ENCODE assay signal across 13 mouse cellular contexts in the genomic region with DNA sequence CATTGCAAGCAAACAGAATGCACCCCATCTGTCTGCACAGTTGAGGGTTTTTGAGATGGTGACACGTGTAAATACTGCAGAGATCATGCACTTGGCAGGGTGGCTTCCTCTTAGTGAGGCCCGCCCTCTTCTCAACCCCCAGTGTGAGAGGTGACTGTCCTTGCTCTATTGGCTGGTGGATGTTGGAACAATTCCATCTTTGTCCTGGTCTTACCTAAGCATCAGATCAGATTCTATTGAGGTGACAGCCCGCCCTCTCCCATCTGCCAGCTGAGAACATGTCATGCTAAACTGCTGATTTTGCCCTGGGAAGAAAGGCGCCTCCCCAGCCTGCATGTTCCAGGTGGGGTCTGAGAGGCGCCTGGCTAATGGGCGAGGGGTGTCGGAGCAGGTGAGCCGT.
DNase-seq lines count a peak whose midpoint lies in the region; ATAC-seq and TF ChIP-seq lines count a peak whose summit lies in the region.
"Had no signal": no experiment of that assay in that cellular context is flagged by ENCODE, and none has a peak within 500 bp of the region (broad histone marks: within the 10 kb centered on the region; RNA-seq: fewer than 3 reads in every experiment).

No protein-coding gene starts in this region.

- H3K4me3 ChIP-seq in hindbrain, embryonic 10.5 days: no peak overlapping the region
- no peak overlapping the region for H3K4me3 ChIP-seq in hindbrain, embryonic 14.5 days (replicated peaks; ENCODE audit: low read length)
- H3K4me3 ChIP-seq in E14TG2a.4 (replicated peaks; ENCODE audit: low read length): 0 out of 2 replicates have a peak overlapping the region, but pooled peaks have one; percentile 17
- H3K4me3 ChIP-seq in forebrain, embryonic 14.5 days (ENCODE audit: low read depth, low read length): no peak overlapping the region
- no peak overlapping the region for H3K4me3 ChIP-seq in intestine, postnatal 0 days (ENCODE audit: low read depth, low read length)
- H3K4me3 ChIP-seq: embryonic facial prominence, embryonic 12.5 days; neural tube, embryonic 12.5 days had no signal

- no peaks in the 10 kb centered on the region for H3K9me3 ChIP-seq in hindbrain, embryonic 10.5 days
- no peaks in the 10 kb centered on the region for H3K9me3 ChIP-seq in hindbrain, embryonic 14.5 days (ENCODE audit: control insufficient read depth, low read length)
- 0 out of 2 replicates have a peak, but pooled peaks cover 7% of the 10 kb centered on the region for H3K9me3 ChIP-seq in E14TG2a.4 (ENCODE audit: low read length)
- H3K9me3 ChIP-seq in forebrain, embryonic 14.5 days (replicated peaks; ENCODE audit: control insufficient read depth, low read length): no peaks in the 10 kb centered on the region
- H3K9me3 ChIP-seq in intestine, postnatal 0 days (ENCODE audit: control insufficient read depth): no peaks in the 10 kb centered on the region
- H3K9me3 ChIP-seq: embryonic facial prominence, embryonic 12.5 days; neural tube, embryonic 12.5 days had no signal

- no peak overlapping the region for H3K4me2 ChIP-seq in hindbrain, embryonic 14.5 days (replicated peaks)
- no peak overlapping the region for H3K4me2 ChIP-seq in forebrain, embryonic 14.5 days (ENCODE audit: low read length)
- H3K4me2 ChIP-seq in intestine, postnatal 0 days (replicated peaks; ENCODE audit: low read depth): peak overlapping the region; percentile 40
- H3K4me2 ChIP-seq: embryonic facial prominence, embryonic 12.5 days; neural tube, embryonic 12.5 days had no signal

- 0 out of 2 replicates have a peak overlapping the region, but pooled peaks have one; percentile 59 for H3K27ac ChIP-seq in hindbrain, embryonic 10.5 days
- no peak overlapping the region for H3K27ac ChIP-seq in hindbrain, embryonic 14.5 days
- peak overlapping the region; percentile 79 for H3K27ac ChIP-seq in forebrain, embryonic 14.5 days (ENCODE audit: low read depth, low read length)
- no peak overlapping the region; the same call in 1 of the 2 replicates for H3K27ac ChIP-seq in intestine, postnatal 0 days (ENCODE audit: low read depth, low read length)
- H3K27ac ChIP-seq: embryonic facial prominence, embryonic 12.5 days; neural tube, embryonic 12.5 days had no signal

- peaks cover 26% of the 10 kb centered on the region for H3K27me3 ChIP-seq in hindbrain, embryonic 10.5 days (ENCODE audit: insufficient read depth, poor library complexity, severe bottlenecking)
- H3K27me3 ChIP-seq in hindbrain, embryonic 14.5 days (ENCODE audit: control insufficient read depth, insufficient read depth, low read length): no peaks in the 10 kb centered on the region
- peaks cover 15% of the 10 kb centered on the region for H3K27me3 ChIP-seq in E14TG2a.4 (ENCODE audit: insufficient read depth, low read length)
- H3K27me3 ChIP-seq in forebrain, embryonic 14.5 days (replicated peaks; ENCODE audit: control insufficient read depth, insufficient read depth, low read length): no peaks in the 10 kb centered on the region
- no peaks in the 10 kb centered on the region for H3K27me3 ChIP-seq in intestine, postnatal 0 days (replicated peaks; ENCODE audit: control insufficient read depth, insufficient read depth, low read length)
- H3K27me3 ChIP-seq: embryonic facial prominence, embryonic 12.5 days; neural tube, embryonic 12.5 days had no signal

- peaks cover 38% of the 10 kb centered on the region for H3K4me1 ChIP-seq in hindbrain, embryonic 10.5 days (replicated peaks)
- peaks cover 14% of the 10 kb centered on the region for H3K4me1 ChIP-seq in hindbrain, embryonic 14.5 days (replicated peaks; ENCODE audit: control insufficient read depth, insufficient read depth, low read length)
- H3K4me1 ChIP-seq in E14TG2a.4 (replicated peaks; ENCODE audit: low read depth, low read length): peaks cover 7% of the 10 kb centered on the region
- H3K4me1 ChIP-seq in forebrain, embryonic 14.5 days (ENCODE audit: control insufficient read depth, insufficient read depth, low read length): peaks cover 26% of the 10 kb centered on the region
- H3K4me1 ChIP-seq in intestine, postnatal 0 days (replicated peaks; ENCODE audit: control insufficient read depth, insufficient read depth, low read length): no peaks in the 10 kb centered on the region

- no peak for ATAC-seq in hindbrain, embryonic 14.5 days (ENCODE audit: low FRiP score)
- ATAC-seq in forebrain, embryonic 14.5 days: peak; percentile 64
- ATAC-seq in intestine, postnatal 0 days: peak; percentile 70

- WGBS in hindbrain, embryonic 10.5 days: 78% methylated on average over 8 of the region's 8 CpGs
- 51% methylated on average over 8 of the region's 8 CpGs for WGBS in hindbrain, embryonic 14.5 days
- 37% methylated on average over 8 of the region's 8 CpGs for WGBS in forebrain, embryonic 14.5 days
- WGBS in intestine, postnatal 0 days: 35% methylated on average over 8 of the region's 8 CpGs

- TF ChIP-seq CTCF in E14TG2a.4 (conservative IDR thresholded peaks at IDR 0.05; ENCODE audit: low read length): no peak
- TF ChIP-seq CTCF in intestine, postnatal 0 days (IDR thresholded peaks at IDR 0.05; ENCODE audit: low read depth): no peak

- no peaks in the 10 kb centered on the region for H3K36me3 ChIP-seq in hindbrain, embryonic 10.5 days
- no peaks in the 10 kb centered on the region for H3K36me3 ChIP-seq in hindbrain, embryonic 14.5 days (replicated peaks; ENCODE audit: control insufficient read depth, insufficient read depth)
- H3K36me3 ChIP-seq in E14TG2a.4 (ENCODE audit: insufficient read depth, low read length): no peaks in the 10 kb centered on the region
- no peaks in the 10 kb centered on the region for H3K36me3 ChIP-seq in forebrain, embryonic 14.5 days (ENCODE audit: control insufficient read depth, insufficient read depth, low read length)
- H3K36me3 ChIP-seq in intestine, postnatal 0 days (ENCODE audit: control insufficient read depth, insufficient read depth): no peaks in the 10 kb centered on the region
- H3K36me3 ChIP-seq: embryonic facial prominence, embryonic 12.5 days; G1E; neural tube, embryonic 12.5 days had no signal

- no peak for DNase-seq in hindbrain, embryonic 10.5 days (ENCODE audit: low spot score)
- no peak for DNase-seq in hindbrain, embryonic 14.5 days (ENCODE audit: low spot score)
- peak; percentile 83 for DNase-seq in forebrain, embryonic 14.5 days (ENCODE audit: low spot score)
- DNase-seq in lung, postnatal 10 days: no peak
- DNase-seq in heart, adult 9 months (ENCODE audit: low spot score in 2 of 2): no peak
- no peak for DNase-seq in kidney, adult 11 months
- DNase-seq: cerebellum, adult 9-10 months; kidney, adult 8-10 months had no signal

- no peak overlapping the region for H3K9ac ChIP-seq in hindbrain, embryonic 14.5 days
- H3K9ac ChIP-seq in forebrain, embryonic 14.5 days (ENCODE audit: low read length): no peak overlapping the region; the same call in 1 of the 2 replicates
- H3K9ac ChIP-seq in intestine, postnatal 0 days (ENCODE audit: low read depth, low read length): no peak overlapping the region
- H3K9ac ChIP-seq: embryonic facial prominence, embryonic 12.5 days; neural tube, embryonic 12.5 days had no signal

Comparison
In these comparisons a context has a peak if more than half of its experiments do, and no peak if none do; other contexts are left out.
1. H3K27ac ChIP-seq: peak in hindbrain, embryonic 10.5 days (single experiment) and forebrain, embryonic 14.5 days (single experiment); none in hindbrain, embryonic 14.5 days (single experiment) and intestine, postnatal 0 days (single experiment).